Mouse (Mus musculus) limb, embryonic 13.5 days (tissue): ENCODE measurements around the gene Grtp1. TPM values are rescaled to one million over a fixed set of nuclear protein-coding genes. Genes with fewer than 3 reads are reported as not detected.
"Not testable (repeated sequence)": the region's sequence is repeated elsewhere in the genome, so short reads cannot be mapped to it uniquely, and the experiment has no call there.

ENCODE experiments used
- ATAC-seq: fragments of 200-750 bp; cut with Nextera tagmentation; 2 replicates; pipeline ENCODE4 v1.8.0; 2017; ENCODE audit warnings: low read depth, moderate number of reproducible peaks, moderate TSS enrichment; ENCODE audit not compliant: low FRiP score
- H3K27ac ChIP-seq: fragments of 300-500 bp; sonication (generic); 2 replicates; pipeline ENCODE4 v1.5.1; 2015; ENCODE audit warnings: inconsistent platforms, mild to moderate bottlenecking, moderate library complexity
- H3K27me3 ChIP-seq: fragments of 300-500 bp; sonication (generic); 2 replicates; pipeline ENCODE4 v1.6.1; 2015; ENCODE audit warnings: mild to moderate bottlenecking, inconsistent platforms
- H3K36me3 ChIP-seq: fragments of 300-500 bp; sonication (generic); 2 replicates; pipeline ENCODE4 v1.6.1; 2015; ENCODE audit warnings: inconsistent platforms, mild to moderate bottlenecking, moderate library complexity
- H3K4me1 ChIP-seq: fragments of 300-500 bp; sonication (generic); 2 replicates; pipeline ENCODE4 v1.6.1; 2015; ENCODE audit warnings: inconsistent platforms
- H3K4me2 ChIP-seq: fragments of 300-500 bp; sonication (generic); replicated peaks from 2 replicates; pipeline ENCODE4 v1.6.1; 2015; ENCODE audit warnings: inconsistent platforms, mild to moderate bottlenecking, moderate library complexity
- H3K4me3 ChIP-seq: fragments of 300-500 bp; sonication (generic); 2 replicates; pipeline ENCODE4 v1.5.1; 2015; ENCODE audit warnings: moderate library complexity, mild to moderate bottlenecking, inconsistent platforms
- H3K9ac ChIP-seq: fragments of 300-500 bp; sonication (generic); 2 replicates; pipeline ENCODE4 v1.6.1; 2015; ENCODE audit warnings: mild to moderate bottlenecking, inconsistent platforms
- H3K9me3 ChIP-seq: fragments of 300-500 bp; sonication (generic); 2 replicates; pipeline ENCODE4 v1.6.1; 2016; ENCODE audit warnings: inconsistent platforms
- WGBS: fragments of 180-500 bp; shearing (Covaris S2); methylation state at CpG from one replicate; pipeline ENCODE4 v1.1.7; 2015; 5-methylcytosine and 5-hydroxymethylcytosine counted together
- microRNA counts: library from miRNA; unstranded; fragments of <30 nt; microRNA quantifications from one replicate; lab custom pipeline; 2016
- microRNA-seq: library from miRNA; unstranded; fragments of <30 nt; microRNA quantifications from one replicate; pipeline ENCODE4, GENCODE M21; 2016
- polyA plus RNA-seq: library from polyadenylated mRNA; unstranded; fragments of >200 nt; fragmentation: Nextera tagmentation; extraction: Ambion mirVana; gene quantifications from 2 replicates; pipeline ENCODE4 v1.2.1, GENCODE M21; 2015

The Grtp1 gene
- polyA plus RNA-seq, 1 experiment from 2014 or later = 16.9 TPM

DNA sequence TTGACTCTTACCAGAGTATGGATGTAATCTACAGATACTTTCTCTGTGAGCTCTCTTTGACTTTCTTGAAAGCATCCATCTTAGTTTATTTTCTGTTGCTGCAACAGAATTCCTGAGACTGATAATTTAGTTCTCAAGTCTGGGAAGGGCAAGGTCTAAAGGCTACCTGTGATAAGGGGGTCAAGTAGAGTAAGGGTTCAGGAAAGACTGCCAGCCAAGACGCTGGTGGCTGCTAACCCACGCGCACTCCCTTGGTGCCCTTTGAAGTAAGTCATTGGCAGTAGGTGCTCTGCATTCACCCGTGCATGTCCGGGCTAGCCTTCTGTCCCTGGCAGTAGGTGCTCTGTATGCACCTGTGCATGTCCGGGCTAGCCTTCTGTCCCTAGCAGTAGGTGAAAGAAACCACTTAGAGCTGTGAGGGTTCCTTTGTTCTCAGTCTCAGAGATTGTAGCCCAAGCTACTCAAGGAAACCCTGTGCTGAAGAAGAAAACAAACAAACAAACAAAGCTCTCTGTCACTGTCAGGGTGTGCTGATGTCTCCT lies 60.7 kb downstream of the Grtp1 start:
- no peak overlapping the region for H3K27ac ChIP-seq
- no peaks in the 10 kb centered on the region for H3K27me3 ChIP-seq
- ATAC-seq = no peak
- H3K4me2 ChIP-seq = no peak overlapping the region
- H3K4me1 ChIP-seq = no peaks in the 10 kb centered on the region
- H3K9me3 ChIP-seq = no peaks in the 10 kb centered on the region
- 94% methylated on average over 6 of the region's 6 CpGs for WGBS
- H3K4me3 ChIP-seq = no peak overlapping the region
- H3K9ac ChIP-seq = no peak overlapping the region
- peaks cover 100% of the 10 kb centered on the region for H3K36me3 ChIP-seq

DNA sequence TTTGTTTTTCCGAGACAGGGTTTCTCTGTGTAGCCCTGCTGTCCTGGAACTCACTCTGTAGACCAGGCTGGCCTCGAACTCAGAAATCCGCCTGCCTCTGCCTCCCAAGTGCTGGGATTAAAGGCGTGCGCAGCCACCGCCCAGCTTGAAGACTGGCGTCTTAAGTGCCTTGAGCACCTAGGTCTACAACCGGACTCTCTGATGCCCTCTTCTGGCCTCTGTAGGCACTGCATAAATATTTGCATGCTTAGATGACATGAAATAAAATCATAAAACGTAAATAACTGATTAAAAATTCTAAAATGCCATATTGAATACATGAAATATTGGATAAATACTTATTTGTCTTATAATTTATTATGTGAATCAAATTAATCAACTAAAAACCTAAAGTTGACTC lies 68.2 kb downstream of the Grtp1 start:
- H3K4me1 ChIP-seq, ATAC-seq, H3K4me3 ChIP-seq, H3K9ac ChIP-seq, H3K4me2 ChIP-seq, H3K9me3 ChIP-seq, H3K27ac ChIP-seq, H3K27me3 ChIP-seq: not testable (repeated sequence)
- 74% methylated on average over 9 of the region's 9 CpGs for WGBS
- H3K36me3 ChIP-seq = peaks cover 95% of the 10 kb centered on the region

DNA sequence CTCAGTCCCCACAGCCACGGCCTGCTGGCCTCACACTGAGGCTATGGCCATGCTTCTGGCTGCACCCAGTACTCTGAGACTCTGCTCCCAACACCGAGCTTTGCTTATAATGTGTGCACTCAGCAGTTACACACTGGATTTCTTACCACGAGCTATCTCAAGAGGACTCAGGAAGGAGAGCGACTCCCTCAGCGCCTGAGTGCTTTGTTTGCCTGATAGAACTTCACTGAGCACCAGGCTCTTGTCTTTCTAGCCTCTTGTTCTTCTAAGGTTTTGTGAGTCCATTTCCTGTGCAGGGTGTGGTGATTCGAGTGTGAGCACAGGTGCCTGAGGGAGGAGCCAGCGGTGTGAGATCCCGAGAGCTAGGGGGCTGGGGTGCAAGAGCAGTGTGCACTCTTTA lies 75.5 kb downstream of the Grtp1 start:
- Histone ChIP-seq H3K9ac (no peak overlapping the region), H3K27ac (no peak overlapping the region), H3K36me3 (peaks cover 82% of the 10 kb centered on the region), H3K4me1 (no peaks in the 10 kb centered on the region), H3K4me3 (no peak overlapping the region), H3K4me2 (no peak overlapping the region), H3K27me3 (no peaks in the 10 kb centered on the region), H3K9me3 (no peaks in the 10 kb centered on the region)
- 90% methylated on average over 8 of the region's 8 CpGs for WGBS
- no peak for ATAC-seq

DNA sequence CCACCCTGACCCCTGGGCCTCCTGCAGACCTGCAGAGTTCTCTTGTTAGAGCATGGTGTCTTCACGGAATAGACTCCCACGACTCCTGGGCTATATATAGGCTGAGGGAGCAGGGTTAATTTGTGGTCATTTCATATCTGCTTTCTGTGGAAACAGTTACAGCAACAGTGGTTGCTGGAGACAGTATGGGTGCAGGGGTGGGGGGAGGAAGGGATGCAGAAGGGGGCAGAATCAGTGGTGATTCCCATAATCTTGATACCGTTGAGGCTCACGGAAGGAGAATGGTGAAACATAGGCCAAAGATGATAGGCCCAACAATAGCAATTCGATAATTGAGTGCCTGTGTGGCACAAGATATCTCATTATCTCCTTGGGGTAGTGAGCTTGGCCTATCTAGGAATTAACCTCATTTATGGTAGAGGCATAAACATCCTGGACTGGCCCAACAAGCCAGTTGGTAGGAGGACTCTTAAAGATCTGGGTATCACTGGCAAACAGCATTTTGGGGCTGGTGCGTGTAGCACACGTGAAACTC lies 77.5 kb downstream of the Grtp1 start:
- no peak for ATAC-seq
- no peak overlapping the region for H3K9ac ChIP-seq
- H3K9me3 ChIP-seq = no peaks in the 10 kb centered on the region
- H3K27ac ChIP-seq = no peak overlapping the region
- no peaks in the 10 kb centered on the region for H3K4me1 ChIP-seq
- H3K36me3 ChIP-seq = peaks cover 81% of the 10 kb centered on the region
- no peak overlapping the region for H3K4me3 ChIP-seq
- WGBS = 93% methylated on average over 7 of the region's 7 CpGs
- H3K27me3 ChIP-seq = no peaks in the 10 kb centered on the region
- H3K4me2 ChIP-seq = no peak overlapping the region

MicroRNAs within 50 kb of the gene (microRNA counts, 519-probe panel; counts per million panel counts)
- 2,008 counts per million, percentile 24 among the panel's probes with 10 or more counts for microRNA mmu-miR-1968 (lab: Ali Mortazavi, UCI)

Small RNA genes lying within 50 kb of the gene (microRNA-seq; reads per million reads assigned to microRNA genes)
- gene Mir1968 (7.5 reads per million, percentile 22 among the genes with 10 or more reads in this experiment), gene Mir7065 (not detected)

Other genes starting within 250 kb of the Grtp1 start
- gene F7, start 174.6 kb downstream of the Grtp1 start, polyA plus RNA-seq = not detected in 2 replicates
- gene F10, start 163.3 kb downstream of the Grtp1 start, polyA plus RNA-seq = 0.28 and 0.68 TPM in 2 replicates
- 0.17 and 0.36 TPM in 2 replicates for gene Proz, start 139.7 kb downstream of the Grtp1 start, polyA plus RNA-seq
- 47.5 and 48.2 TPM in 2 replicates for gene Pcid2, start 95.2 kb downstream of the Grtp1 start, polyA plus RNA-seq
- 106 and 107 TPM in 2 replicates for gene Cul4a, start 95.0 kb downstream of the Grtp1 start, polyA plus RNA-seq
- gene Lamp1, start 41.5 kb downstream of the Grtp1 start, polyA plus RNA-seq = 247 and 255 TPM in 2 replicates
- 1.0 and 1.4 TPM in 2 replicates for gene Adprhl1, start 53.5 kb upstream of the Grtp1 start, polyA plus RNA-seq
- 29.7 and 31.5 TPM in 2 replicates for gene Dcun1d2, start 87.5 kb upstream of the Grtp1 start, polyA plus RNA-seq
- 49.3 and 58.4 TPM in 2 replicates for gene Tmco3, start 87.6 kb upstream of the Grtp1 start, polyA plus RNA-seq
- gene Tfdp1, start 138.1 kb upstream of the Grtp1 start, polyA plus RNA-seq = 157 and 161 TPM in 2 replicates
- gene Atp4b, start 196.2 kb upstream of the Grtp1 start, polyA plus RNA-seq = not detected in 2 replicates
- gene Grk1, start 204.5 kb upstream of the Grtp1 start, polyA plus RNA-seq = 0.01 TPM in 1 of 2 replicates, not detected in the other
- 0.28 and 0.29 TPM in 2 replicates for gene Tmem255b, start 234.6 kb upstream of the Grtp1 start, polyA plus RNA-seq